In the genomic region with DNA sequence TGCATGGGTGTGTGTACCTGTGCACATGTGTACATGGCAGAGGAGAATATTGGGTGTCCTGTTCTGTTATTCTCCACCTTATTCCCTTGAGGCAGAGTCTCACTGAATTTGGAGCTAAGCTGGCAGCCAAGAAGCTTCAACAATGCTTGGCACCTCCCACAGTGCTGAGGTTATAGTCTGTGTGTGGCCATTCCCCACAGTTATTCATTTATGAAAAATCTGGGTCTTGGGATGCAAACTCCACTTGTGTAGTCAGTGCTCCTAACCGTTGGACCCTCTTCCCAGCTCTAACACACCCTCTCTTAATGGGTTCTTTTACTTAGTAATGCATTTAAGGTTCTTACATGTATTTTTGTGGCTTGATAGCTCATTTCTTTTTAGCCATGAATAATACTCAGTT, we compare ENCODE assay signal across 19 mouse cellular contexts.
"Had no signal": no experiment of that assay in that cellular context is flagged by ENCODE, and none has a peak within 500 bp of the region (broad histone marks: within the 10 kb centered on the region; RNA-seq: fewer than 3 reads in every experiment).

No protein-coding gene starts in this region.

- H3K4me2 ChIP-seq: limb, embryonic 12.5 days; limb, embryonic 15.5 days; liver, embryonic 11.5 days; lung, embryonic 14.5 days; midbrain, embryonic 12.5 days; midbrain, embryonic 15.5 days; neural tube, embryonic 12.5 days; neural tube, embryonic 15.5 days; stomach, embryonic 15.5 days had no signal

- H3K4me1 ChIP-seq: limb, embryonic 12.5 days; limb, embryonic 15.5 days; stomach, embryonic 15.5 days had no signal

- H3K27ac ChIP-seq: limb, embryonic 12.5 days; limb, embryonic 15.5 days; liver, embryonic 14.5 days; macrophage; midbrain, embryonic 12.5 days; midbrain, embryonic 15.5 days; neural tube, embryonic 12.5 days; neural tube, embryonic 15.5 days; stomach, embryonic 15.5 days had no signal

- ATAC-seq: intestine, postnatal 0 days; liver, postnatal 0 days; lung, postnatal 0 days; midbrain, embryonic 15.5 days had no signal

- H3K9ac ChIP-seq: limb, embryonic 12.5 days; limb, embryonic 15.5 days; liver, embryonic 14.5 days; liver, postnatal 0 days; lung, embryonic 14.5 days; midbrain, embryonic 12.5 days; midbrain, embryonic 15.5 days; neural tube, embryonic 12.5 days; neural tube, embryonic 15.5 days; stomach, embryonic 15.5 days had no signal

- H3K27me3 ChIP-seq: limb, embryonic 12.5 days; limb, embryonic 15.5 days; midbrain, embryonic 12.5 days; midbrain, embryonic 15.5 days; neural tube, embryonic 12.5 days; neural tube, embryonic 15.5 days; stomach, embryonic 15.5 days had no signal

- DNase-seq: left cerebral cortex, postnatal 4 days; liver, postnatal 0 days; lung, embryonic 14.5 days; right cerebral cortex, adult 18-20 months; right cerebral cortex, postnatal 14 days; spleen, adult 18-20 months; thymus, postnatal 36 days had no signal

- H3K9me3 ChIP-seq: limb, embryonic 12.5 days; limb, embryonic 15.5 days; midbrain, embryonic 12.5 days; midbrain, embryonic 15.5 days; neural tube, embryonic 12.5 days; neural tube, embryonic 15.5 days; stomach, embryonic 15.5 days had no signal

- H3K4me3 ChIP-seq: limb, embryonic 12.5 days; limb, embryonic 15.5 days; midbrain, embryonic 12.5 days; midbrain, embryonic 15.5 days; neural tube, embryonic 12.5 days; neural tube, embryonic 15.5 days; stomach, embryonic 15.5 days had no signal

- H3K36me3 ChIP-seq: limb, embryonic 12.5 days; limb, embryonic 15.5 days; midbrain, embryonic 12.5 days; midbrain, embryonic 15.5 days; neural tube, embryonic 12.5 days; neural tube, embryonic 15.5 days; stomach, embryonic 15.5 days had no signal
